Mouse (Mus musculus) left cerebral cortex, postnatal 25 days (tissue): ENCODE data around the gene Map4k1. TPM values are rescaled to one million over a fixed set of nuclear protein-coding genes. Genes with fewer than 3 reads are reported as not detected.

Experiments used
- DNase-seq, 2 experiments: peaks; one replicate each; pipeline ENCODE4 v3.0.0; 2022; ENCODE audit warnings: low spot score in 2 of 2, mixed read lengths in 1 of 2
- intact Hi-C: fragments of 180-260 bp; cut with DNase I; formaldehyde crosslinking; loops from one replicate; pipeline ENCODE4 v1.15.1; 2025
- total RNA-seq, 2 experiments: library from RNA; stranded (reverse); gene quantifications; 2 replicates each; pipeline ENCODE4 v1.2.3; 2021

Map4k1 gene
- total RNA-seq, 2 experiments from 2014 or later = 1.7 to 1.8 TPM

DNA sequence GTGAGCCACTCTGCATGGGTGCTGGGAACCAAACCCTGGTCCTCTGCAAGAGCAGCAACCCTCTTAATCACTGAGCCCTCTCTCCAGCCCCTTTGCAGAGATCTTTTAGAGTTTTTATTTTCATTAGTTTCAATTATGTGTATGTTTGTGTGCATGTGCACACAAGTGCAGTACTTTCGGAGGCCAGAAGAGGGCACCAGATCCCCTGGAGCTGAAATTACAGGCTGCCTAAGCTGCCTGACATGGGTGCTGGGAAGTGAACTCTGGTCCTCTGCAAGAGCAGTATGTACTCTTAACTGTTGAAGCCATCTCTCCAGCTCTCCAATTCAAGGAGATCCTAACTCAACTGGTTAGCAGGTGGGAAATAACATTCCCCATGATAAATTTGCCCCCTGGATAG lies 33.1 kb downstream of the Map4k1 start:
- intact Hi-C loops = no loop called here
- DNase-seq = no peak

DNA sequence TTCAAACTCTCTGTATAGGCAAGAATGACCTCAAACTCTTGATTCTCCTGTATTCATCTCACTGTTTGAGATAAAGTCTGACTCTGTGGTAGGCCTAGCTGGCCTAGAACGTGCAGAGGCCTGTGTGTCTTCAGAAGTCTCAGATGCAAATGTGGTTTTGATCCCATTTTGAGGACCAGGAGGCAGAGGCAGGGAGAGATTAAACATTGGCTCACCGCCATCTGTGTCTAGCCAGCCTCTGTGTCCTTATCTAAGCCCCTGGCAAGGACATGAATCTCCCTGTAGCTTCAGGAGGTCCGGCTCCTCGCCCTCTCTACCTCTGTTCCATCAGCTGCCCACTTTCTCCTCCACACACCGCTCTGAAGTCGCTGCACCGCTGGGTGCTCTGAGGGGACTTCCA lies 34.6 kb downstream of the Map4k1 start:
- DNase-seq = no peak
- intact Hi-C loops = no loop called here

- no peak for DNase-seq
- intact Hi-C loops = no loop called here
These were observed 35.4 kb downstream of the Map4k1 start for GRCm38 (mm10) chr7:29017222-29017621.

DNA sequence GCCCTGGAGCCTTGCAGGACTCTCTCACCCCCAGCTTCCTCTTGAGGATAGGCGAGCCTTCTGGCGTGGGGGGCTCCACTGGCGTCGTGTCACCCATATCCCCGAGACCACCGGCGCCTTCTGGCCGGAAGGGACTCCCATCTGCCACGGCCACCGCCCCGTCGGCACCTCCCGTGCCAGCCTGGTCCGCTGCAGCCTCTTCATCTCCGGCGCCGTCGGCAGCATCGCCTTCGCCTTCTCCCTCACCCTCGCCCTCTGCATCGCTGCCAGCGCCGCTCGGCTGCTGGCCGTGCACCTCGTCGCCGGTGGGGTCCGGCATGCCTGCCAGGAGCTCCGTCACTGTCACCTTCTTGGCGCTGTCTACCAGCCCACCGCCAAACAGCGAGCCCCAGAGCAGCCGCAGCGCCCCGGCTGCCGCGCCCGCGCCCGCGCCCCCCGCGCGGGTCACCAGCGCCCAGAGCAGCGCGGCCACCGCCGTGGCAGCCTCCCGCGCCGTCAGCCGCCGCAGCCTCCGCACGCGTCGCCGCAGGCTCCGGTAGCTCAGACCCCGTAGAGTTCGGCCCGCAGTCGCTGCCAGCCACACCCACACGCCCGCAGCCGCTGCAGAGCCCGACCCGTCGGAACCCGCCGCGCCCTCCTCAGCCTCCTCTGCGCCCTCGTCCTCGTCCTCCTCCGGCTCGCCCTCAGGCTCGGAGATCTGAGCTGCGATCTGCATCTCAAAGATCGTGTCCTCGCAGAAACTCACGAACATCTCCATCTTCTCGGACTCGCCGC lies 37.8 kb downstream of the Map4k1 start:
- intact Hi-C loops = no loop called here
- no peak for DNase-seq

GRCm38 (mm10) chr7:29022479-29022878 lies 40.6 kb downstream of the Map4k1 start:
- peak in 1 of 2 experiments; percentile 56 for DNase-seq
- intact Hi-C loops = no loop called here

GRCm38 (mm10) chr7:29023514-29023913 lies 41.7 kb downstream of the Map4k1 start:
- no peak for DNase-seq
- intact Hi-C loops = no loop called here

GRCm38 (mm10) chr7:29025566-29025965 lies 43.7 kb downstream of the Map4k1 start:
- no peak for DNase-seq
- intact Hi-C loops = no loop called here

DNA sequence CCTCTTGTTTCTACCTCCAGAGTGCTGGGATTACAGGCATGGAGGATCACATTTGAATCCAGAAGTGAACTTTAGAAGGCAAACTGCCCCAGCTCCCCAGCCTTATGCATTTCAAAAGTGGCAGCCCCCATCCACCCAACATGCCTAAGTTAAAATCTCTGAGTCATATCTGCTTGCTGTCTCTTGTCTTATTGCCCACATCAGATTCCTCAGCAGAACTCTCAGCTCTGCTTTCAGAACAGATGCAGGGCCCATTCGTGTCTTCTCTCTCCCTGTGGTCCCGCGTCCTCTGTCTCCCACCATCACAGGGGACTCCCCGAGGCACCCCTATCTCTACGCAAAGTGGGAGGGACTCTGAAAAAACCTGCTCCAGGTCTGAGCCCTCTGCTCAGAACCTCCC lies 44.3 kb downstream of the Map4k1 start:
- DNase-seq = peak in 1 of 2 experiments; percentile 52
- intact Hi-C loops = no loop called here

DNA sequence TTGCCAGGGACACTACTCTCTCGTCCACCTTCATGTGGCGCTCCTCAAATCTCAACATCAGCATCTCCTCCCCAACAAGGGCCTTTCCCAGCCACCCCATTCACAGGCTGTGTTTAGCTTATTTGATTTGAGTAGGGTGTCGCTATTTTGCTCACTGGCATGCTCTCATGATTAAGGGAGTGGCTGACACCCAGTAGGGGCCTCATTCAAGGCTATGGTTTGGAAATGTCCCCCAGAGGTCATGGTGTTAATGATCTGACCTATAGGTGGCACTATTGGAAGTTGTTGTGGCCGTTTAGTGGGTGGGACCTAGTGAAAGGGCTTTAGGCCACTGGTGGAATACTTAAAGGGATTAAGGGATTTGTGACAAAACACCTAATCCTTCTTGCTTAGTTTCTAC lies 45.0 kb downstream of the Map4k1 start:
- intact Hi-C loops = no loop called here
- DNase-seq = no peak

- DNase-seq = no peak
- intact Hi-C loops = no loop called here
These were observed 46.9 kb downstream of the Map4k1 start for GRCm38 (mm10) chr7:29028761-29029160.

DNA sequence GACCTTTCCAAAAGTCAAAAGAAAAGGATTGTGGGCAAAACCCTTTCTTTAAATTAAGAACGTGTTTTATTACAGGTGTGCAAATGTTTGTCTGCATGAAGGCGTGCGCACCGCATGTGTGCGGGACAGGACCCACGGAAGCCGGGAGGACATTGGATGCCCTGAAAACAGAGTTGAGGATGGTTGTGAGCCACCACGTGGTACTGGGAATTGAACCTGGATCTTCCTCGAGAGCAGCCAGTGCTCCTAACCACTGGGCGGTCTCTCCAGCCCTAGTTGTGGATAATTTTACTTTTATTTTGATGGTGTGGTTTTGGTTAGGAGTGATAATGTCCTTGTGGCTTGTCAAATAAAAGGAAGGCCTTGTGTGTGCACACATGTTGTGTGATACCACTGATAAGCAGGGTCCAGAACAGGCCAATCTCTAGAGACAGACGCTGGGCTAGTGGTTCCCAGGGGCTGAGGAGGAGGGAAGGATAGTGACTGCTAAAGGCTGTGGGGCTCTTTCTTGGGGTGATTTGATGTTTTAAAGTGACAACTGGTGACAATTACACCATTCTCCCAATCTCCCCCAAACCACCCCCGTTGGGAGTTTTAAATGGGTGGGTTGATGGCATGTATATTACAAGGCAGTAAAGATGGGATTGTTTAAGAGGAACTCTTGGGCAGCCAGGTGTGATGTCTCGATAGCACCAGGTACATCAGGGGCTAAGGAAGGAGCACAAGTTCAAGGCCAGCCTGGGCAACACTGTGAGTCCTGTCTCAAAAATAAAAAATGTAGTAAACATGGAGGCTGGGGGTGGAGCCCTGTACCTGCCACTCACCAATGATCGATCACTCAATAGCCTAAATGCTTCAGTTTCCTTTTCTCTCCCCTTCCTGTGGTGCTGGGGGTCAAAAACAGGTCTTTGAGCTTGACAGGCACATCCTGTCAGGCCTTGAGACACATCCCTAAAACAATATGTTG lies 48.1 kb downstream of the Map4k1 start:
- intact Hi-C loops = loop anchor here (5.0 kb wide), 1 partner anchor 33 kb away; no protein-coding TSS in a partner anchor
- no peak for DNase-seq

DNA sequence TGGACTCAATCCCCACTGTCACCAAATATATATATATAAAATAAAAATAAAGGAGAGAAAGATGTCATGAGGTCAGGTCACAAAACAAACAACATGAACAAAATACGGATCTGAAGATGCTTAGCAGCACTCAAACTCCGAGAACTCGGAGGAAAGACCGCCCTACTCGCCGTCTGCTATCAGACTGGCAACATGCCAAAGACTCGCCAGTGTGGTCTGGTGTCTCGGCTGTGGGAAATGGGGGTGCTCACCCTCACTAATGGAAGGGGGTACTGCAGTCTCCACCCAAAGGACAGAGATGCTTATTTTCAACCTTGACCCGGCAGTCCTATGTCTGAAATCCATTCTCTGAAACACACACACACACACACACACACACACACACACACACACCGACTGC lies 49.8 kb downstream of the Map4k1 start:
- intact Hi-C loops = loop anchor here (5.0 kb wide), 1 partner anchor 34 kb away; no protein-coding TSS in a partner anchor
- no peak for DNase-seq

DNA sequence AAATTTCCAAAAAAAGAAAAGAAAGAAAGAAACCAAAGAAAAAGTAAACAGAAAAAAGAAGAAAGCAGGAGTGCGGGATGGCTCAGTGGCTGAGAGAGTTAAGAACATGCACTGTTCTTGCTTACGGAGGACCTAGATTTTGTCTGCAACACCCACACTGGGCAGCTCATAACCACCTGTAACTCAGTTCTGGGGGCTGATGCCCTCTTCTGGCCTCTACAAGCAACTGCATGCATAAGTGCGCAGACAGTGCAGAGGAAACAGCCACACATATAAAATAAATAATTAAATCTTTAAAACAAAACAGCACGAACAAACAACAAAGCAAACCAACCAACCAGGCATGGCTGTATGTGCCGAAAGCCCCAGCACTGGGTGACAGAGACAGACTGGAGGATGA lies 50.8 kb downstream of the Map4k1 start:
- intact Hi-C loops = loop anchor here (5.0 kb wide), 1 partner anchor 35 kb away; no protein-coding TSS in a partner anchor
- no peak for DNase-seq

DNA sequence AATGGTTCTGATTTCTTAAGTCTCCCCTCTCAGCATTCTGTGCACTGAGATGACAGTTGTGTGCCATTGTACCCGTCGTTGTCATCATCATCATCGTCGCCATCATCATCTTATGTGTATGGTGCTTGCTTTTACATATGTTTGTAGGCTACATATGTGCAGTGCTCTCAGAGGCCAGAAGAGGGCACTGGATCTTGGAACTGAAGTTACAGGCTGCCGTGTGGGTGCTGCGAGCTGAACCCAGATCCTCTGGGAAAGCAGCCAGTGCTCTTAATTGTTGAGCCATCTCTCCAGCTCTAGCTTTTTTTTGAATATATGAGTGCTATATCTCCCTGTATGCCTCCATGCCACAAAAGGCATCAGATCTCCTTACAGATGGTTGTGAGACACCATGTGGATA lies 55.4 kb downstream of the Map4k1 start:
- intact Hi-C loops = loop anchor here (5.0 kb wide), 1 partner anchor 255 kb away; no protein-coding TSS in a partner anchor

GRCm38 (mm10) chr7:29039604-29039984 lies 57.7 kb downstream of the Map4k1 start:
- peak; percentile 93 to 95 for DNase-seq
- intact Hi-C loops = loop anchor here (1.0 to 5.0 kb wide), 2 partner anchors 67 to 257 kb away; no protein-coding TSS in a partner anchor

More for the DNA sequence above, 55.4 kb downstream of the Map4k1 start:
- no peak for DNase-seq

- no peak for DNase-seq
- intact Hi-C loops = loop anchor here (1.0 to 5.0 kb wide), 3 partner anchors 68 to 258 kb away; no protein-coding TSS in a partner anchor
These were observed 58.3 kb downstream of the Map4k1 start for GRCm38 (mm10) chr7:29039985-29040661.

GRCm38 (mm10) chr7:29041194-29041593 lies 59.3 kb downstream of the Map4k1 start:
- intact Hi-C loops = loop anchor here (5.0 kb wide), 1 partner anchor 244 kb away; no protein-coding TSS in a partner anchor
- DNase-seq = no peak

GRCm38 (mm10) chr7:29043016-29043673 lies 61.3 kb downstream of the Map4k1 start:
- intact Hi-C loops = loop anchor here (5.0 kb wide), 1 partner anchor 246 kb away; no protein-coding TSS in a partner anchor
- DNase-seq = peak; percentile 27 to 55

- DNase-seq = no peak
- intact Hi-C loops = loop anchor here (5.0 kb wide), 1 partner anchor 246 kb away; no protein-coding TSS in a partner anchor
These were observed 61.8 kb downstream of the Map4k1 start for GRCm38 (mm10) chr7:29043674-29044057.
